ENCODE assay signal across 9 mouse cellular contexts in the genomic region with DNA sequence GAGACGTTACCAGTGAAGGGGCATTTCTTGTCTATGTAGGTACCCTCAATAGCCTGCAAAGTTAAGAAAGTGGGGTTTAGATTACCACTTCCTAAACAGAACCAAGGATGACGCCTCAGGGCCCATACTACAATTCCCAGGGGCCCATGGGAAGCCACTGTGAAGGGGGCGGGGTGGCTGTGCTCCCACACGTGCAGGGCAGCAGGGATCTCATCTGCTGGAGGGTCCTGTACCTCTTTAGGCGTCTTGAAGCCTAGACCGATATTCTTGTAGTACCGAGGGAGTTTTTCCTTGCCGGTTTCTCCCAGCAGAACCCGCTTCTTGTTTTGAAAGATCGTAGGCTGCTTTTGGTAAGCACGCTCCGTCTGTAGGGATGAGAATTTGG. TPM values are rescaled to one million over a fixed set of nuclear protein-coding genes. Genes with fewer than 3 reads are reported as not detected.
A peak's percentile ranks its signal among the peaks of the same experiment; 100 is the strongest.
DNase-seq lines count a peak whose midpoint lies in the region; ATAC-seq lines count a peak whose summit lies in the region.
"Had no signal": no experiment of that assay in that cellular context is flagged by ENCODE, and none has a peak within 500 bp of the region (broad histone marks: within the 10 kb centered on the region; RNA-seq: fewer than 3 reads in every experiment).

No protein-coding gene starts in this region.

- H3K36me3 ChIP-seq in heart, embryonic 14.5 days (ENCODE audit: control insufficient read depth, insufficient read depth, low read length) = peaks cover 78% of the 10 kb centered on the region
- H3K36me3 ChIP-seq in forebrain, embryonic 10.5 days (replicated peaks) = peaks cover 84% of the 10 kb centered on the region
- peaks cover 74% of the 10 kb centered on the region for H3K36me3 ChIP-seq in limb, embryonic 12.5 days
- H3K36me3 ChIP-seq in neural tube, embryonic 13.5 days = peaks cover 76% of the 10 kb centered on the region

- no peaks in the 10 kb centered on the region for H3K27me3 ChIP-seq in heart, embryonic 14.5 days (ENCODE audit: control insufficient read depth, insufficient read depth, low read length)
- no peaks in the 10 kb centered on the region for H3K27me3 ChIP-seq in forebrain, embryonic 10.5 days (ENCODE audit: poor library complexity, severe bottlenecking)
- H3K27me3 ChIP-seq in limb, embryonic 12.5 days = no peaks in the 10 kb centered on the region
- H3K27me3 ChIP-seq in neural tube, embryonic 13.5 days = no peaks in the 10 kb centered on the region

- DNase-seq in heart, postnatal 36 days = no peak
- peak; percentile 58 for DNase-seq in ES-CJ7 (ENCODE audit: low read depth, low spot score)
- DNase-seq in forebrain, embryonic 10.5 days (ENCODE audit: extremely low spot score, low spot score) = no peak
- DNase-seq in frontal cortex, postnatal 14 days (ENCODE audit: low spot score in 2 of 2) = no peak

- intact Hi-C loops in heart, postnatal 36 days (cut with DNase I) = loop anchor here (5.0 kb wide), 3 partner anchors 41 to 141 kb away; a partner anchor contains a TSS

- H3K4me2 ChIP-seq in heart, embryonic 14.5 days (ENCODE audit: low read length) = peak overlapping the region; percentile 71
- peak overlapping the region; percentile 66 for H3K4me2 ChIP-seq in limb, embryonic 12.5 days
- peak overlapping the region; percentile 82 for H3K4me2 ChIP-seq in neural tube, embryonic 13.5 days

- H3K27ac ChIP-seq in heart, embryonic 14.5 days (replicated peaks in 1 of 2; ENCODE audit: control insufficient read depth in 1 of 2, insufficient read depth in 1 of 2, low read depth in 2 of 2, low read length in 2 of 2) = peak overlapping the region; percentile 81 to 85; a peak in 3 of 4 replicates
- peak overlapping the region; percentile 98 for H3K27ac ChIP-seq in forebrain, embryonic 10.5 days
- no peak overlapping the region; the same call in 1 of the 2 replicates for H3K27ac ChIP-seq in limb, embryonic 12.5 days
- peak overlapping the region; percentile 91 for H3K27ac ChIP-seq in neural tube, embryonic 13.5 days (replicated peaks)

- H3K4me3 ChIP-seq in heart, embryonic 14.5 days (ENCODE audit: control insufficient read depth in 1 of 2, insufficient read depth in 1 of 2, low read depth in 1 of 2, low read length in 2 of 2) = peak overlapping the region; percentile 81 to 89
- peak overlapping the region; percentile 98 for H3K4me3 ChIP-seq in forebrain, embryonic 10.5 days
- peak overlapping the region; percentile 73 for H3K4me3 ChIP-seq in limb, embryonic 12.5 days (replicated peaks)
- H3K4me3 ChIP-seq in neural tube, embryonic 13.5 days = peak overlapping the region; percentile 92

- peak overlapping the region; percentile 99 for H3K9ac ChIP-seq in heart, embryonic 14.5 days (ENCODE audit: low read length)
- H3K9ac ChIP-seq in limb, embryonic 12.5 days (replicated peaks) = peak overlapping the region; percentile 91
- H3K9ac ChIP-seq in neural tube, embryonic 13.5 days = peak overlapping the region; percentile 97

- no peaks in the 10 kb centered on the region for H3K9me3 ChIP-seq in heart, embryonic 14.5 days (ENCODE audit: control insufficient read depth, low read length)
- H3K9me3 ChIP-seq in forebrain, embryonic 10.5 days = no peaks in the 10 kb centered on the region
- no peaks in the 10 kb centered on the region for H3K9me3 ChIP-seq in limb, embryonic 12.5 days
- no peaks in the 10 kb centered on the region for H3K9me3 ChIP-seq in neural tube, embryonic 13.5 days

- H3K4me1 ChIP-seq in heart, embryonic 14.5 days (ENCODE audit: control insufficient read depth in 2 of 2, insufficient read depth in 2 of 2, low read length in 2 of 2) = peaks cover 19 to 33% of the 10 kb centered on the region in 2 experiments
- peaks cover 56% of the 10 kb centered on the region for H3K4me1 ChIP-seq in forebrain, embryonic 10.5 days
- peaks cover 40% of the 10 kb centered on the region for H3K4me1 ChIP-seq in limb, embryonic 12.5 days (replicated peaks)
- peaks cover 58% of the 10 kb centered on the region for H3K4me1 ChIP-seq in neural tube, embryonic 13.5 days (replicated peaks)

- 21% methylated on average over 12 of the region's 12 CpGs for WGBS in heart, embryonic 14.5 days
- WGBS in forebrain, embryonic 10.5 days = 28% methylated on average over 12 of the region's 12 CpGs
- WGBS in limb, embryonic 12.5 days = 23% methylated on average over 12 of the region's 12 CpGs
- WGBS in neural tube, embryonic 13.5 days = 24% methylated on average over 12 of the region's 12 CpGs

- no peak for ATAC-seq in heart, embryonic 14.5 days (ENCODE audit: insufficient number of reproducible peaks, insufficient read depth, low FRiP score, low read depth)
- ATAC-seq in limb, embryonic 12.5 days (ENCODE audit: insufficient number of reproducible peaks, insufficient read depth, low FRiP score, low TSS enrichment, low read depth) = no peak
- no peak for ATAC-seq in neural tube, embryonic 13.5 days (ENCODE audit: low read depth)
- no peak for ATAC-seq in frontal cortex, adult (ENCODE audit: low TSS enrichment)

RNA-seq across cellular contexts. Expression of a gene that starts 1.1 kb away (rescaled TPM):
- polyA plus RNA-seq in heart, embryonic 14.5 days (2014; fragmentation: Nextera tagmentation; extraction: Ambion mirVana) = 1,053 and 1,103 TPM in 2 replicates
- total RNA-seq in heart, postnatal 36 days (2021) = 100 to 1,000 TPM; 567 to 587 TPM
- polyA plus RNA-seq in forebrain, embryonic 10.5 days (2016; fragmentation: Nextera tagmentation; extraction: Ambion mirVana) = 1,843 and 1,853 TPM in 2 replicates
- polyA plus RNA-seq in limb, embryonic 12.5 days (2016; fragmentation: Nextera tagmentation; extraction: Ambion mirVana) = 1,572 and 1,576 TPM in 2 replicates
- polyA plus RNA-seq in neural tube, embryonic 13.5 days (2015; fragmentation: Nextera tagmentation; extraction: Ambion mirVana) = 920 and 971 TPM in 2 replicates

RNA-seq across cellular contexts. Expression of a gene that starts 5.4 kb away (rescaled TPM):
- polyA plus RNA-seq in heart, embryonic 14.5 days (2014; fragmentation: Nextera tagmentation; extraction: Ambion mirVana) = 878 and 918 TPM in 2 replicates
- 100 to 1,000 TPM; 580 to 665 TPM for total RNA-seq in heart, postnatal 36 days (2021)
- polyA plus RNA-seq in forebrain, embryonic 10.5 days (2016; fragmentation: Nextera tagmentation; extraction: Ambion mirVana) = 1,219 and 1,234 TPM in 2 replicates
- 1,352 and 1,447 TPM in 2 replicates for polyA plus RNA-seq in limb, embryonic 12.5 days (2016; fragmentation: Nextera tagmentation; extraction: Ambion mirVana)
- polyA plus RNA-seq in neural tube, embryonic 13.5 days (2015; fragmentation: Nextera tagmentation; extraction: Ambion mirVana) = 746 and 820 TPM in 2 replicates

RNA-seq across cellular contexts. Expression of a gene that starts 12.9 kb away (rescaled TPM):
- polyA plus RNA-seq in heart, embryonic 14.5 days (2014; fragmentation: Nextera tagmentation; extraction: Ambion mirVana) = 0.34 and 0.58 TPM in 2 replicates
- not detected for total RNA-seq in heart, postnatal 36 days (2021)
- 0.11 and 0.27 TPM in 2 replicates for polyA plus RNA-seq in forebrain, embryonic 10.5 days (2016; fragmentation: Nextera tagmentation; extraction: Ambion mirVana)
- 0.32 TPM in 1 of 2 replicates, not detected in the other for polyA plus RNA-seq in limb, embryonic 12.5 days (2016; fragmentation: Nextera tagmentation; extraction: Ambion mirVana)
- 0.53 TPM in 1 of 2 replicates, not detected in the other for polyA plus RNA-seq in neural tube, embryonic 13.5 days (2015; fragmentation: Nextera tagmentation; extraction: Ambion mirVana)
- total RNA-seq: common myeloid progenitor, adult 5-6 weeks had no signal

RNA-seq across cellular contexts. Expression of a gene that starts 13.1 kb away (rescaled TPM):
- polyA plus RNA-seq in heart, embryonic 14.5 days (2014; fragmentation: Nextera tagmentation; extraction: Ambion mirVana) = 1.3 and 1.4 TPM in 2 replicates
- total RNA-seq in heart, postnatal 36 days (2021) = 10 to 100 TPM in 1 of 2 experiments, 1 to 10 TPM in 1; 7.0 to 16.1 TPM
- polyA plus RNA-seq in forebrain, embryonic 10.5 days (2016; fragmentation: Nextera tagmentation; extraction: Ambion mirVana) = 1.1 and 1.4 TPM in 2 replicates
- polyA plus RNA-seq in limb, embryonic 12.5 days (2016; fragmentation: Nextera tagmentation; extraction: Ambion mirVana) = 0.71 and 0.83 TPM in 2 replicates
- 1.3 and 1.5 TPM in 2 replicates for polyA plus RNA-seq in neural tube, embryonic 13.5 days (2015; fragmentation: Nextera tagmentation; extraction: Ambion mirVana)

RNA-seq across cellular contexts. Expression of a gene that starts 19.5 kb away (rescaled TPM):
- 50.5 and 53.8 TPM in 2 replicates for polyA plus RNA-seq in heart, embryonic 14.5 days (2014; fragmentation: Nextera tagmentation; extraction: Ambion mirVana)
- 10 to 100 TPM; 77.1 to 84.5 TPM for total RNA-seq in heart, postnatal 36 days (2021)
- polyA plus RNA-seq in forebrain, embryonic 10.5 days (2016; fragmentation: Nextera tagmentation; extraction: Ambion mirVana) = 5.5 and 5.9 TPM in 2 replicates
- polyA plus RNA-seq in limb, embryonic 12.5 days (2016; fragmentation: Nextera tagmentation; extraction: Ambion mirVana) = 12.3 and 13.4 TPM in 2 replicates
- polyA plus RNA-seq in neural tube, embryonic 13.5 days (2015; fragmentation: Nextera tagmentation; extraction: Ambion mirVana) = 25.6 and 27.3 TPM in 2 replicates
